Mouse (Mus musculus): Measurements from ENCODE around the gene Sspo. TPM values are rescaled to one million over a fixed set of nuclear protein-coding genes. Genes with fewer than 3 reads are reported as not detected.
A peak's percentile ranks its signal among the peaks of the same experiment; 100 is the strongest.

The Sspo gene
- polyA plus RNA-seq (2015; fragmentation: Nextera tagmentation; extraction: Ambion mirVana) = 0.04 and 0.07 TPM in 2 replicates

DNA sequence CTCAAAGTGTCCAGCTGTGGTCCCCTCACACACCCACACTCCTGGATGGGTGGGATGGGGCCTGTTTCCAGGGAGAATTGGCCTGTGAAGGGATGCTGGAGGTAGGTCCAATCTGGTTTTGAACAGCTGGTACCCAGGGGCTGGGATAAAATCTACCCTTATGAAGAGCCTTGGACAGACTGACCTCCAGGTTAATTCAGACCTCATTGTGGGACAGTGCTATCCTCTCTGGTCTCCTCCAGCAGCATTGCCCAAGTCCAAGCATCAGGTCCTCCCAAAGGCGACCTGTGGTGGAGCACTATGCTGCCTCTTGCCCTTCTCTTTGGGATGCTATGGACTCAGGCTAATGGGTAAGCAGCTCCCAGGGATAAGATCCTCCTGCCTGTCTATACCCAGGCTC is at the start of gene Sspo:
Gene Sspo, plus strand, starts transcription at position 301 of the 400 bp plus-strand sequence.
- Histone ChIP-seq H3K36me3 (ENCODE audit: control insufficient read depth, insufficient read depth, low read length) (no peaks in the 10 kb centered on the region), H3K9me3 (ENCODE audit: control insufficient read depth, low read length) (no peaks in the 10 kb centered on the region), H3K4me1 (replicated peaks; ENCODE audit: control insufficient read depth, insufficient read depth) (peaks cover 3% of the 10 kb centered on the region; the same call in 1 of the 2 replicates), H3K9ac (ENCODE audit: low read length) (no peak within 1 kb of the TSS), H3K27me3 (ENCODE audit: control insufficient read depth, insufficient read depth, low read length) (no peaks in the 10 kb centered on the region), H3K4me3 (ENCODE audit: low read depth, low read length) (no peak within 1 kb of the TSS), H3K27ac (replicated peaks) (no peak within 1 kb of the TSS), H3K4me2 (replicated peaks; ENCODE audit: low read depth) (no peak within 1 kb of the TSS)
- TF ChIP-seq CTCF (IDR thresholded peaks at IDR 0.05; ENCODE audit: low read depth) = no peak
- DNase-seq (ENCODE audit: low spot score) (no peak), ATAC-seq (ENCODE audit: low FRiP score, low TSS enrichment) (no peak)
- WGBS = 71% methylated on average over 1 of the region's 1 CpGs

DNA sequence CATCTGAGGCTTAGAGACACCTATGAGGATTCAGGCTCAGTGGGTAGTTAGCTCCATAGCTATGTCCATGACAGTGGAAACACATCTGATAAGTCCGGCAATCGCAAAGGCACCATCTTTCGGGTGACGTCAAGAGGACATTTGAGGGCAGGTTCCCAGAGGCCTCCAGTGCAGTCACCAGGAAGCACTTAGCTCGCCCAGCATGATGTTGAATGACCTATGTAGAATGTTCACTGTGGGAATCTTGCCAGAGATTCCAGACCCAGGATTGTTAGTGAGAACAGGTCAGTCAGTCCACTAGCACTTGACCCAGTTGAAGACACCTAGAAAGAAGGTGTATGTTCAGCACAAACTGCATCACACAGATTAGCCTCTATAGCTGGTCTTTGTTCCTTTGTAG is 48.1 kb upstream of the Sspo start:
- H3K4me3 ChIP-seq (ENCODE audit: low read depth, low read length) = no peak overlapping the region
- no peaks in the 10 kb centered on the region for H3K36me3 ChIP-seq (ENCODE audit: control insufficient read depth, insufficient read depth, low read length)
- no peak overlapping the region for H3K9ac ChIP-seq (ENCODE audit: low read length)
- peaks cover 7% of the 10 kb centered on the region; the same call in 1 of the 2 replicates for H3K4me1 ChIP-seq (replicated peaks; ENCODE audit: control insufficient read depth, insufficient read depth)
- TF ChIP-seq EP300 (optimal IDR thresholded peaks at IDR 0.05) (no peak), CTCF (IDR thresholded peaks at IDR 0.05; ENCODE audit: low read depth) (no peak)
- no peaks in the 10 kb centered on the region for H3K9me3 ChIP-seq (ENCODE audit: control insufficient read depth, low read length)
- ATAC-seq (ENCODE audit: low FRiP score, low TSS enrichment) (no peak), DNase-seq (ENCODE audit: low spot score) (no peak)
- H3K27ac ChIP-seq (replicated peaks) = no peak overlapping the region
- H3K4me2 ChIP-seq (replicated peaks; ENCODE audit: low read depth) = no peak overlapping the region
- 95% methylated on average over 5 of the region's 5 CpGs for WGBS
- no peaks in the 10 kb centered on the region for H3K27me3 ChIP-seq (ENCODE audit: control insufficient read depth, insufficient read depth, low read length)

DNA sequence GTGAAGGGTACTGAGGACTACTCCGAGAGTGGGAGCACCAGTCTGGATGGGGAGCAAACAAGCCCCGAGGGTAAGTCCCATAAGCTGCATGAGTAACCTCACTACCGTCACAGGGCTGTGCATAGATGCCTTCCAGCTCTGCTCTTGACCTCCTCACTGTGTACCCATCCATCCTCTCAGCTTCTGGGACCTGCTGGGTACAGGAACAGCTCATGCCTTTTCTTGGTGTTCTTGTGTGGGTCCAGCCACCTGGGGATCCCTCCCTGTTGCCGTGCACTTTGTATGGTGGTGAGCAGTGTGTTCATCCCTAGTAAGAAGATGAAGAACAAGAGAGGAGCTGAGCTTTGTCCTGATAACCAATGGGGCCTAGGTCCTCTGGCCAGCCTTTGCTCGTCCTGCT is 44.0 kb upstream of the Sspo start:
- Histone ChIP-seq H3K4me1 (replicated peaks; ENCODE audit: control insufficient read depth, insufficient read depth) (no peaks in the 10 kb centered on the region), H3K27me3 (ENCODE audit: control insufficient read depth, insufficient read depth, low read length) (no peaks in the 10 kb centered on the region), H3K4me2 (replicated peaks; ENCODE audit: low read depth) (no peak overlapping the region), H3K9me3 (ENCODE audit: control insufficient read depth, low read length) (no peaks in the 10 kb centered on the region), H3K36me3 (ENCODE audit: control insufficient read depth, insufficient read depth, low read length) (peaks cover 9% of the 10 kb centered on the region; the same call in 1 of the 2 replicates), H3K9ac (ENCODE audit: low read length) (no peak overlapping the region), H3K27ac (replicated peaks) (no peak overlapping the region), H3K4me3 (ENCODE audit: low read depth, low read length) (no peak overlapping the region)
- ATAC-seq (ENCODE audit: low FRiP score, low TSS enrichment) (no peak), DNase-seq (ENCODE audit: low spot score) (no peak)
- WGBS = 88% methylated on average over 5 of the region's 5 CpGs
- TF ChIP-seq CTCF (IDR thresholded peaks at IDR 0.05; ENCODE audit: low read depth) = no peak

DNA sequence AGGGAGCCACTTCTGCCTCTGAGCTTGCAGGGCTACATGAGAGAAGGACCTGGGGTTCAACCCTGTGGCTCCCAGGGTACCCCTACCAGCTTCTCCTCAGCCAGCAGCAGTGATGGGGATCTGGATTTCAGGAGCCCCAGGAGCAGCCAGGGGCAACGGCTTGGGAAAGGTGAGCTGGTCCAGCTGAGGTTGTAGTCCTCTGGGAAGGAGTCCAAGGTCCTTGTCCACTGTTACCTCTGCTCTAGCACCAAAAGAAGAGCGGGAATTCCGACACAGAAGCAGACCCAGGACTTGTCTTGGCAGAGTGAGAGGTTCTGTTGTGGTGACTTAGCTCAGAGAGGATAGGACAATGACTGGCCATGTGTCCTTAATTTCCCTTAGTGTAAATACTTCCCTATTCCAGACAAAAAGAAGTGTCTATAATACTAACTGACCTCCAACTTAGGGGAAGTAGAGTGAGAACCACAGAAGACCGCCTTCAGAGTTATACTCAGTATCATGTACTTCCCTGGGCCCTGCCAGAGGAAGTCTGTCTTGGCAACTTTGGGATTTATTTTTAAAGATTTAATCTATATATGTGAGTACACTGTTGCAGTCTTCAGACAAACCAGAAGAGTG is 38.2 kb upstream of the Sspo start:
- DNase-seq (ENCODE audit: low spot score) (peak; percentile 10), ATAC-seq (ENCODE audit: low FRiP score, low TSS enrichment) (no peak)
- H3K9me3 ChIP-seq (ENCODE audit: control insufficient read depth, low read length) = no peaks in the 10 kb centered on the region
- H3K27me3 ChIP-seq (ENCODE audit: control insufficient read depth, insufficient read depth, low read length) = no peaks in the 10 kb centered on the region
- peaks cover 19% of the 10 kb centered on the region for H3K36me3 ChIP-seq (ENCODE audit: control insufficient read depth, insufficient read depth, low read length)
- H3K4me2 ChIP-seq (replicated peaks; ENCODE audit: low read depth) = no peak overlapping the region
- H3K4me1 ChIP-seq (replicated peaks; ENCODE audit: control insufficient read depth, insufficient read depth) = no peaks in the 10 kb centered on the region
- H3K4me3 ChIP-seq (ENCODE audit: low read depth, low read length) = no peak overlapping the region
- no peak overlapping the region for H3K9ac ChIP-seq (ENCODE audit: low read length)
- WGBS = 96% methylated on average over 4 of the region's 4 CpGs
- H3K27ac ChIP-seq (replicated peaks) = no peak overlapping the region
- TF ChIP-seq EP300 (optimal IDR thresholded peaks at IDR 0.05) = no peak
- TF ChIP-seq CTCF (IDR thresholded peaks at IDR 0.05; ENCODE audit: low read depth) = no peak

DNA sequence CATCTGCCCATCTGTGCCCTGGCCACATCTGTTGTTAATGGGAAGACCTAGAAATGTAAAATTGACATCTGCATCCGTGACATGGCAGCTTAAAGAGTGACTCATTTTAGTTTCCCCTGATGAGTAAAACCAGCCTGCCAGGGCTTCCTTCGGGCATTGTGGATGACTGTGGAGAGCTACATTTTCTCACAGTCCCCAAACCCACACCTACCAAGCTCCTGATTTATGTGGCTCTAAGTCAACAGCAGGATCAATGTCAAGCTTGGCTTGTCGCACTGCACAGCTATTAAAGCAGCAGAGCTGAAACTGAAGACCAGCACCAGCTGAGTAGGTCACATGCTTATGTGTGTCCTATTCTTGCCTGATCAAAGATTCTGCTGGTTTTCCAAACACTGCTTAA is 37.5 kb upstream of the Sspo start:
- Histone ChIP-seq H3K4me3 (ENCODE audit: low read depth, low read length) (no peak overlapping the region), H3K9me3 (ENCODE audit: control insufficient read depth, low read length) (no peaks in the 10 kb centered on the region), H3K27ac (replicated peaks) (no peak overlapping the region; the same call in 1 of the 2 replicates), H3K4me2 (replicated peaks; ENCODE audit: low read depth) (no peak overlapping the region), H3K27me3 (ENCODE audit: control insufficient read depth, insufficient read depth, low read length) (no peaks in the 10 kb centered on the region), H3K4me1 (replicated peaks; ENCODE audit: control insufficient read depth, insufficient read depth) (no peaks in the 10 kb centered on the region), H3K9ac (ENCODE audit: low read length) (no peak overlapping the region), H3K36me3 (ENCODE audit: control insufficient read depth, insufficient read depth, low read length) (peaks cover 18% of the 10 kb centered on the region)
- peak; percentile 10 for DNase-seq (ENCODE audit: low spot score)
- no peak for TF ChIP-seq EP300 (optimal IDR thresholded peaks at IDR 0.05)
- TF ChIP-seq CTCF (IDR thresholded peaks at IDR 0.05; ENCODE audit: low read depth) = no peak
- WGBS = 74% methylated on average over 3 of the region's 3 CpGs
- no peak for ATAC-seq (ENCODE audit: low FRiP score, low TSS enrichment)

DNA sequence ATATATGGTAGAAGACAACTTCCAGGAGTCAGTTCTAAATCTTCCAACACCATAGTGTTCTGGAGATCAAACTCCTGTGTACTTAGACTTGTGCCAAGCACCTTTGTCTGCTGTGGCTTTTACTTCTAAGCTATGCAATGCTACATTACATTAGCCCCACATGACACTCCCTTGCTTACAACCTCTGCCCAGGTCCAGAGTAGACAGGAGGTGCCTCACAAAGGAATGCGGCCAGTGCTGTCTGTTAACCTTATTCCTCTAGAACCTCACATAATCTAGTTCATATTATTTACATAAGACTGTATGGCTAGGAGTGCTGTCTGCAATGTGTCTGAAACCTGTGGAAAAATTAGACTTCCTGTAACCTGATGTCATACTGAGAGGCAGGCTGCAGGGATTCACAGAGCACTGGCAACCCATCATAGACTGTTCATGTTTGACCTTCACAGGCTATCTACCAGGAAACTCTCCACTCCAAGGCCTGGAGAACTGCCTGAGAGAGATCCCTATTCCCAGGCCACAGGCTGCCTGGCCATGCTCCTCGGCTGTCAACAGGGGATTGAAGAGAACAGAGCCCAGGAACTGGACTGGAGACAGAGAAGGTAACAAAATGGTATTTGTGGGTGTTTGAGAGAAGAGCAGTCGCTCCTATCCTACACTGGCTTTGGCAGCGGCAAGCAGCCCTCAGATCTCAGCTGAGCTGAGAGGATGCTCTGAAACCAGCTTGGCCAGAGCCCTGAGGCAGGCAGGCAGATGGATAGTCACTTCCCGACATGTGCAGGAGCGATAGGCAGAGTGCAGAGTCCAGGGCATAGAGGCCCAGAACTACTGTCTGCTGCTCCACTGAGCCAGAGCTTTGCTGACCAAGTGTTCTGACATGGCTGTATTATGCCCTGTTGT is 36.6 kb upstream of the Sspo start:
- peak overlapping the region; percentile 49; the same call in 1 of the 2 replicates for H3K27ac ChIP-seq (replicated peaks)
- no peak overlapping the region for H3K9ac ChIP-seq (ENCODE audit: low read length)
- TF ChIP-seq CTCF (IDR thresholded peaks at IDR 0.05; ENCODE audit: low read depth) (no peak), EP300 (optimal IDR thresholded peaks at IDR 0.05) (no peak)
- H3K4me2 ChIP-seq (replicated peaks; ENCODE audit: low read depth) = no peak overlapping the region
- no peaks in the 10 kb centered on the region for H3K4me1 ChIP-seq (replicated peaks; ENCODE audit: control insufficient read depth, insufficient read depth)
- no peaks in the 10 kb centered on the region for H3K27me3 ChIP-seq (ENCODE audit: control insufficient read depth, insufficient read depth, low read length)
- H3K36me3 ChIP-seq (ENCODE audit: control insufficient read depth, insufficient read depth, low read length) = peaks cover 18% of the 10 kb centered on the region
- peak; percentile 30 for DNase-seq (ENCODE audit: low spot score)
- H3K4me3 ChIP-seq (ENCODE audit: low read depth, low read length) = no peak overlapping the region
- peak; percentile 81 for ATAC-seq (ENCODE audit: low FRiP score, low TSS enrichment)
- H3K9me3 ChIP-seq (ENCODE audit: control insufficient read depth, low read length) = no peaks in the 10 kb centered on the region
- WGBS = 85% methylated on average over 6 of the region's 6 CpGs

Measured in stomach, postnatal 0 days (tissue).